Mouse (Mus musculus): ENCODE results near the gene Nectin4. TPM values are rescaled to one million over a fixed set of nuclear protein-coding genes. Genes with fewer than 3 reads are reported as not detected.
"Not testable (repeated sequence)": the region's sequence is repeated elsewhere in the genome, so short reads cannot be mapped to it uniquely, and the experiment has no call there.

The Nectin4 gene
- total RNA-seq (2021), result 1 to 10 TPM; 3.6 to 4.7 TPM

- DNase-seq, result no peak
Measured at GRCm38 (mm10) chr1:171369845-171370556, at the start of gene Nectin4. Nectin4 (plus strand) TSS chr1:171370099.

GRCm38 (mm10) chr1:171320151-171320550, 49.7 kb upstream of the Nectin4 start:
- no peak for DNase-seq

- DNase-seq, result no peak
Measured at GRCm38 (mm10) chr1:171321415-171321814, 48.5 kb upstream of the Nectin4 start.

GRCm38 (mm10) chr1:171322012-171322411, 47.9 kb upstream of the Nectin4 start:
- DNase-seq, result no peak

- no peak for DNase-seq
Measured at GRCm38 (mm10) chr1:171325571-171325970, 44.3 kb upstream of the Nectin4 start.

- DNase-seq, result not testable (repeated sequence)
Measured at GRCm38 (mm10) chr1:171326588-171326987, 43.3 kb upstream of the Nectin4 start.

GRCm38 (mm10) chr1:171328244-171328643, 41.7 kb upstream of the Nectin4 start:
- DNase-seq, result no peak

GRCm38 (mm10) chr1:171328839-171329432, 41.0 kb upstream of the Nectin4 start, which contains the start of gene Dedd:
Dedd (plus strand) TSS chr1:171329145.
- peak; percentile 94 for DNase-seq

- peak in 1 of 2 experiments; percentile 29 for DNase-seq
Measured at GRCm38 (mm10) chr1:171329433-171330215, 40.3 kb upstream of the Nectin4 start.

GRCm38 (mm10) chr1:171330216-171330560, 39.7 kb upstream of the Nectin4 start:
- no peak for DNase-seq

GRCm38 (mm10) chr1:171342262-171343207, 27.4 kb upstream of the Nectin4 start:
- no peak for DNase-seq

- no peak for DNase-seq
Measured at GRCm38 (mm10) chr1:171343922-171344677, 25.8 kb upstream of the Nectin4 start.

GRCm38 (mm10) chr1:171344715-171345114, 25.2 kb upstream of the Nectin4 start:
- DNase-seq, result no peak

- peak; percentile 92 for DNase-seq
Measured at GRCm38 (mm10) chr1:171345225-171346094, 24.4 kb upstream of the Nectin4 start, which contains the start of the genes Nit1 and Pfdn2. Nit1 (minus strand) TSS chr1:171345646. Pfdn2 (plus strand) TSS chr1:171345670.

GRCm38 (mm10) chr1:171346095-171346450, 23.8 kb upstream of the Nectin4 start:
- no peak for DNase-seq

GRCm38 (mm10) chr1:171348665-171349064, 21.2 kb upstream of the Nectin4 start:
- DNase-seq, result no peak

- no peak for DNase-seq
Measured at GRCm38 (mm10) chr1:171349210-171349609, 20.7 kb upstream of the Nectin4 start.

GRCm38 (mm10) chr1:171355812-171356340, 14.0 kb upstream of the Nectin4 start:
- DNase-seq, result no peak

- no peak for DNase-seq
Measured at GRCm38 (mm10) chr1:171356814-171357213, 13.1 kb upstream of the Nectin4 start.

GRCm38 (mm10) chr1:171358421-171358820, 11.5 kb upstream of the Nectin4 start:
- DNase-seq, result no peak
